Mouse (Mus musculus): ENCODE data around the gene Adam11. TPM values are rescaled to one million over a fixed set of nuclear protein-coding genes. Genes with fewer than 3 reads are reported as not detected.

Adam11 gene
- total RNA-seq, 4 experiments from 2014 or later: 4.4 to 6.8 (median 6.0) TPM

DNA sequence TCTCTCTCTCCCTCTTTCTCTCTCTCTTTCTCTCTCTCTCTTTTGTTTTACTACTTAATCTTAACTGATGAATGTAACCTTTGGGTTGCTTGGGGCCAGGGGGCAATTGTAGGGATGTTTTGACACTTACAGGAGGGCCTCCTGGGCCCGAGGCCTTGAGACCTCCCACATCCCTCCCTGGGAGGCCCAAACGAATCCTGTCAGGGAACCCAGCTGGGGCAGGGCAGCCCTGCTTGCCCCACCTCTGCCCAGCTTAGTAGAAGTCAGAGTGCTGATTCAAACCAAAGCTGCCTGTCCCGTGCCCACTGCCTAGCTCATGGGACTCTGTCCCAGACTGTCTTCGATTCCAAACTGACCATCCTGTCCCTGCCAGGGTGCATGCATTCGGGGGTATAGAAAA lies 17.4 kb downstream of the Adam11 start:
- DNase-seq (ENCODE audit: low spot score): no peak

- no peak for DNase-seq (ENCODE audit: low spot score)
These were observed 17.9 kb downstream of the Adam11 start for GRCm38 (mm10) chr11:102779081-102779638.

- no peak for DNase-seq (ENCODE audit: low spot score)
These were observed 18.6 kb downstream of the Adam11 start for GRCm38 (mm10) chr11:102779824-102780223.

GRCm38 (mm10) chr11:102780271-102780985 lies 19.2 kb downstream of the Adam11 start:
- DNase-seq (ENCODE audit: low spot score): peak; percentile 77

GRCm38 (mm10) chr11:102780986-102781351 lies 19.7 kb downstream of the Adam11 start:
- DNase-seq (ENCODE audit: low spot score): no peak

GRCm38 (mm10) chr11:102781523-102781922 lies 20.3 kb downstream of the Adam11 start:
- DNase-seq (ENCODE audit: low spot score): no peak

- DNase-seq (ENCODE audit: low spot score): no peak
These were observed 22.2 kb downstream of the Adam11 start for GRCm38 (mm10) chr11:102783443-102783842.

GRCm38 (mm10) chr11:102787688-102788177 lies 26.5 kb downstream of the Adam11 start:
- no peak for DNase-seq (ENCODE audit: low spot score)

- no peak for DNase-seq (ENCODE audit: low spot score)
These were observed 30.6 kb downstream of the Adam11 start for GRCm38 (mm10) chr11:102791682-102792445.

DNA sequence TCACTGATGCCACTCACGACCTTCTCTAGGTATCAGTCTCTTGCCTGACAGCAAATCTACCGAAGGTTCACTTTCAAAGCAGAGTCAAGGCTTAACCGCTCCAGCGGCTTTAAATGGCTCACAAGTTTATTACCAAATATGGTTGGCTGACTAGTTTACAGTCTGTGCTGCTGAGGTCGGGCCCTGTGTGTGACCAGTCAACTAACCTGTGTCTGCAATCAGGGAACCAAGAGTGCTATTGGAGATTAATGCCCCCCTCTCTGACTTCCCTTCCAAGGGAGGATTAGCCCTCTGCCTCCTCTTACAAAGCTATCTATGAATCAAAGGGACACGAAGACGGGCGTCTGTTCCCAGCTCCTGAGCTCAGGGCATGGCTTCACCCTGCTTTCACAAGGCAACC lies 32.9 kb downstream of the Adam11 start:
- DNase-seq (ENCODE audit: low spot score): no peak

GRCm38 (mm10) chr11:102803453-102803852 lies 42.2 kb downstream of the Adam11 start:
- no peak for DNase-seq (ENCODE audit: low spot score)

- no peak for DNase-seq (ENCODE audit: low spot score)
These were observed 47.0 kb downstream of the Adam11 start for GRCm38 (mm10) chr11:102808246-102808645.

DNA sequence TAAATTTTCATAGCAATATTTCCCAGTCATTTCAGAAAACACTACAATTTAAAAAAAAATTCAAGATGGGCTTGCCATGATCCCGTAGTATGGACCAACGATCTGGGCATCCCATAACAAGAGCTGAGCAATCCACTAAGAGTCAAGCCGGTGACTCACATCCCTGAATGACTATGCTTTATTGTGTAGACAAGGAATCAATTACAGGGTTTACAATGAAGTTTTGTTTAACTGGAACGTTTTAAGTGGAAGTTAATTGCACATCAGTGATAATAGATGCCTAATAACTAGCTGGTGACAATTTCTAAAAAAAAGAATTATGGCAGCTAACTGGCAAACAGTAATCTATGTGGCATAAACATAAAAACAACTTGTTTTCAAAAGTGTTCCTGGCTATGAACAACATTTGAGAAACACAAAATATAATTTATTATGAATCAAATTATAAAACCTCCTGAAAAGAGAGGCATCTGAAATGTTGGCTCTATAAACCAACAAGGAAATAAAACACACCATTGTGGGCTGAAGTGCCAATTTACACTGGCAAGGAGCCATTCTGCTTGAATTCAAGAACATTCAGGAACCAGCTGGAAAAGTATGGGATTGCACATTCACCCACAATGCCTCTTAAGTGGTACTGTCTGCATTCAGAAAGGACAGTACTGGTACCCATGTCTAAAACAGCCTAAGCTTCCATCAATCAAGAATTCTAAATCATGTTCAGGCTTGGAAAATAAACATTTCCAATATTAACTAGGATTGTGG lies 49.7 kb downstream of the Adam11 start:
- DNase-seq (ENCODE audit: low spot score): no peak

DNA sequence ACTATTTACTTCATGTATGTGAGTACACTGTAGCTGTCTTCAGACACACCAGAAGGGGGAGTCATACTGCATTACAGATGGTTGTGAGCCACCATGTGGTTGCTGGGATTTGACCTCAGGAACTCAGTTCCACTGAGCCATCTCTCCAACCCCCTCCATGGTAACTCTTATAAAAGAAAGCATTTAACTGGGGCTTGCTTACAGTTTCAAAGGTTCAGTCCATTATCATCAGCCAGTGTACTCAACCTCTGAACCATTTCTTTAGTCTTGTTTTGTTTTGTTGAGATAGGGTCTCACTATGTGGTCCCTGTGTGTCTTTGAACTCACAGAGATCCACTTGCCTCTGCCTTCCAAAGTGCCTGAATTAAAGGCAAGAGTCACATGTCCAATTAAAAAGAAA lies 53.6 kb downstream of the Adam11 start:
- DNase-seq (ENCODE audit: low spot score): no peak

DNA sequence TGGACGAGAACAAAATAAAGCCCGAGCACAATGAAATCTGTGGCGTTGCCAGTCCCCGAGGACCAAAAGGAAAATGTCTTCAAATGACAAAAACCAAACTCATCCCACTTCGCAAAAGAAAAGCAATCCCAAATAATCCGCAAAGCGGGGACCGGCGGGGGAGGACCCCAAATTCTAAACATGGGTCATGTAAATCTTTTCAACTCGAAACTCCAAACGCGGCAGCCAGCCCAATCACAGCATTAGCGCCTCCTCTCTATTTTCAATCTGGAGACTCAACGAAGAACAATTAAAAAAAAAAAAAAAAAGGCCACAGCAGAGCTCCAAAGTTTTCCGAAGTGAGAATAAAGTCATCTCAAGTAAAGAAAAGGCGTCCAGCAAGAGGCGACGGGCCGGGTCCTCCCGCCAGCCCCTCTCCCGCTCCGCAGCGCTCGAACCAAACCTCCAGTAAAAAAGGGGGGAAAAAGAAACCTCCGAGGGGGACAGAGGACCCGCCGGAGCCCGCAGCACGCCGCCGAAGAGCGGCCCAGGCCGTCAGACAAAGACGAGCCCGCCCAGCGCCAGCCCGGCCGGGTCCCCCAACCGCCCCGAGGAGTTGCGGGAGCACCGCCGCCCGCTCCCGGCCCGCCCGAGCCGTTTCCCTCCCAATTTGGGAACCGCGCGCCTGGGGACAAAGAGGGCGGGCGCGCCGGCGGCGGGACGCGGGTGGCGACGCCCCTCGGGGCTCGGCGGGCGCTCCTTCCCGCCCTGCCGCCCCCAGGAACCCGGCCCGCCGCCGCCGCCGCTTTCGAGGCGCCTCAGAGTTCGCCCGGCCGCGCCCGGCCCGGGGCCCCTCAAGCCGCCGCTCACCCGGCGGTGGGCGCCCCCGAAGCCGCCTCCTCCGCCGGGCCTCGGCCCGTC lies 57.1 kb downstream of the Adam11 start:
- DNase-seq (ENCODE audit: low spot score): no peak

DNA sequence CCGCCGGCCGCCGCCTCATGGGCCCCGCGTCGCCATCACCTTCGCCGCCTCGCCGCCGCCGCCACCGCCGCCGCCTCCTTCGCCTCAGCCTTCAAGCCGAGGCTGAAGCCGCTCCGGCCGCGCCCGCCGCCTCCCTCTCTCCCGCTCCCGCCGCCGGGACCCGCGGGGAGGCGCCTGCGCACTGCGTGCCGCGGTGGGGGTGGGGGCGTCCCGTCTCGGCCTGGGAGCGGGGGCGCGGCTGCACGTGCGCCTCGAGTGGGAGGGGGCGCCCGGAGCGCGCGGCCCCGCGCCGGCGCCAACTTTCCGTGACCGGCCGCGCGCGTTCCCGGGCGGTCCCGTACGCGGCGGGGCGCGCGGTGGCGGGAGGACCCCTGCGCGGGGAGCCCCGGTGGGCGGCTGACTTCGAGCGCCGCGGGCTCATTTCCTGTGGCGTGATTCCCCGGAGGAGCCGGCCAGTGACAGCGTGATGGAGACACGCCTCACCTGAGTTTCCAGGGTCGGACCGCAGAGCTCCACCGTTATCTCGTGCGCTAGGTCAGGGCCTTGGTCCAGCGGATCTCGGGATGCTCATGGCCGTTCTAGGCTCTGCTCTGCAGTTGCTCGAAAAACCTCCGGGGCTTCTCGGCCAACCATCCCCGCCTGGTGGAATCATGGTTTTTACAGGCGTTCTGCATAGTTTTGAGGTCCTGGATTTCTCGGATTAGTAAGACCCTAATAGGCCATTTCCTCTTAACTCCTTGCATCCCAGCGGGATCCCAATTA lies 58.0 kb downstream of the Adam11 start, which contains the start of gene Gjc1:
Gene Gjc1, minus strand, starts transcription at position 680 of the 762 bp plus-strand sequence.
- DNase-seq (ENCODE audit: low spot score): peak; percentile 51

- DNase-seq (ENCODE audit: low spot score): no peak
These were observed 58.6 kb downstream of the Adam11 start for GRCm38 (mm10) chr11:102819783-102820385.

DNA sequence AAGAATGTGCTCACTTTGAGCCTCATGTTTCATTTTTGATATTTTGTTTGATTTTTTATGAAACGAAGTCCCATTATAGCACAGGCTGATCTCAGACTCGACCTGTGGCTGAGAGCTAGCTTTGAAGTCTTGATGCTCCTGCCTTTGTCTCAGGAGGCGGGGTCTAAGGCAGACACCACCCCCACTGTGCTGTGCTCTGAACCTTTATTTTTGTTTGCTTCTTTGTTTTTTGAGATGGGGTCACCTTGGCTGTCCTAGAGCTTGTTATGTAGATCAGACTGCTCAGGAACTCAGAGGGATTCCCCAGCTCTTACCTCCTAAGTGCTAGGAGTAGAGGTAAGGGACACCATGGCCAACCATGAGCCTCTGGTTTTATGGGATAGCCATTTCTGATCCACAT lies 59.2 kb downstream of the Adam11 start:
- DNase-seq (ENCODE audit: low spot score): no peak

DNA sequence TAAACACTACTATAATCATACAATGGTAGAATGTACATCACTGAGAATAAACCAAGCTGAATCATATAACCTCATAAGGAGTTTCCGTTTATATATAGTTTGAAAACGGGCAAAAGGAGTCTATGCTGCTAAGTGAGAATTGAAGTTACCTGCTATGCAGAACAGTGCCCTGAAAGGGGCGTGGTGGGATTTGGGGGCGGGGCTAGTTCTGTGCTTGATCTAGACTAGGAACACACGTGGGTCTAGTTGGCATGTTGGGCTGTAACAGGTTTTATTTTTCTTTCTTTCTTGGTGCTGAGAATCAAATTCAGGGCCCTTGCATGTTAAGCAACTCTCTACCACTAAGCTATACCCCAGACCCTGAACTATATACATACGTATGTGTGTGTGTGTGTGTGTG lies 60.0 kb downstream of the Adam11 start:
- DNase-seq (ENCODE audit: low spot score): no peak

DNA sequence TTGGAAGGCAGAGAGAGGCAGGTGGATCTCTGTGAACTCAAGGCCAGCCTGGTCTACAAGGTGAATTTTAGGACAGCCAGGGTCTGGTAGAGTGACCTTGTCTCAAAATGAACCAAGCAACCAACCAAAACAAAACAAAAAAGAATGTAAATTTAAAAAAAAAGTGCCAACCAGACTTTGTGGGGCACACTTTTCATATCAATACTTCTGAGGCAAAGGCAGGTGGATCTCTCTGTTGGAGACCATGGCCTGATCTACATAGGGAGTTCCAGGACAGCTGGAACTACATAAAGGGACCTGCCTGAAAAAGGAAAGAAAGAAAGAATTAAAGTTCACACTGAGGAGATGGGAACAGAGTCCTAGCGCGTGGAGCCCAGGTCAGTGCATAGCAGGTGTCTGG lies 65.2 kb downstream of the Adam11 start:
- DNase-seq (ENCODE audit: low spot score): no peak
